Mouse (Mus musculus) MEL (cell line): ENCODE data around the gene Pde6c. TPM values are rescaled to one million over a fixed set of nuclear protein-coding genes. Genes with fewer than 3 reads are reported as not detected.

Experiments used
- DNase-seq: peaks from one replicate; pipeline ENCODE4 v3.0.0; 2011; ENCODE audit warnings: low read depth, low spot score
- H3K27ac ChIP-seq: 2 replicates; pipeline ENCODE4 v1.5.1; 2012; ENCODE audit warnings: low read depth, mild to moderate bottlenecking, control low read depth, low read length, moderate library complexity; ENCODE audit not compliant: control insufficient read depth
- H3K27me3 ChIP-seq, 2 experiments: fragments of 150-350 bp in 1 of 2; sonication (generic) in 1 of 2; 2 replicates each; pipeline ENCODE4 v1.6.1; 2012; ENCODE audit warnings: low read length in 2 of 2, mild to moderate bottlenecking in 2 of 2, improper control_type of control experiment in 1 of 2, moderate library complexity in 1 of 2; ENCODE audit not compliant: insufficient read depth in 2 of 2, control insufficient read depth in 1 of 2
- H3K36me3 ChIP-seq, 2 experiments: 2 replicates each; pipeline ENCODE4 v1.6.1; 2012 to 2014; ENCODE audit warnings: low read length in 2 of 2, improper control_type of control experiment in 1 of 2, inconsistent platforms in 1 of 2, mild to moderate bottlenecking in 1 of 2; ENCODE audit not compliant: insufficient read depth in 2 of 2, control insufficient read depth in 1 of 2
- H3K4me1 ChIP-seq, 2 experiments: fragments of 150-350 bp in 1 of 2; sonication (generic) in 1 of 2; 2 replicates each; pipeline ENCODE4 v1.6.1; 2012; ENCODE audit warnings: low read length in 2 of 2, improper control_type of control experiment in 1 of 2, mild to moderate bottlenecking in 1 of 2; ENCODE audit not compliant: insufficient read depth in 2 of 2, control insufficient read depth in 1 of 2
- H3K4me3 ChIP-seq, 2 experiments: fragments of 150-350 bp in 1 of 2; sonication (generic) in 1 of 2; 2 replicates each; pipeline ENCODE4 v1.5.1; 2012; ENCODE audit warnings: low read depth in 2 of 2, low read length in 2 of 2, mild to moderate bottlenecking in 2 of 2, moderate library complexity in 2 of 2, control low read depth in 1 of 2, improper control_type of control experiment in 1 of 2; ENCODE audit not compliant: control insufficient read depth in 1 of 2, insufficient read depth in 1 of 2
- H3K79me2 ChIP-seq: 2 replicates; pipeline ENCODE4 v1.6.1; 2012; ENCODE audit warnings: mild to moderate bottlenecking, low read length, moderate library complexity; ENCODE audit not compliant: control insufficient read depth, poor library complexity, insufficient read depth
- H3K9ac ChIP-seq: 2 replicates; pipeline ENCODE4 v1.6.1; 2012; ENCODE audit warnings: low read depth, mild to moderate bottlenecking, control low read depth, low read length, moderate library complexity; ENCODE audit not compliant: control insufficient read depth, poor library complexity, severe bottlenecking
- H3K9me3 ChIP-seq: fragments of 150-350 bp; sonication (generic); replicated peaks from 2 replicates; pipeline ENCODE4 v1.6.1; 2012; ENCODE audit warnings: mild to moderate bottlenecking, low read length, improper control_type of control experiment, moderate library complexity; ENCODE audit not compliant: insufficient read depth
- CHD2 ChIP-seq: IDR thresholded peaks from 2 replicates; pipeline ENCODE4 v1.6.1; 2011; ENCODE audit warnings: low read length, improper control_type of control experiment
- CTCF ChIP-seq, 3 experiments: IDR thresholded peaks in 2 of 3; conservative IDR thresholded peaks in 1 of 3; 2 replicates each; pipeline ENCODE4 v1.5.1; 2011 to 2012; ENCODE audit warnings: low read length in 3 of 3, low read depth in 2 of 3, mild to moderate bottlenecking in 2 of 3, improper control_type of control experiment in 1 of 3, inconsistent platforms in 1 of 3, mixed read lengths in 1 of 3, moderate library complexity in 1 of 3; ENCODE audit not compliant: control insufficient read depth in 1 of 3, insufficient read depth in 1 of 3, poor library complexity in 1 of 3, severe bottlenecking in 1 of 3
- ELF1 ChIP-seq: IDR thresholded peaks from 2 replicates; pipeline ENCODE4 v1.6.1; 2014; ENCODE audit warnings: low read depth, mild to moderate bottlenecking, inconsistent platforms, low read length, improper control_type of control experiment, moderate library complexity
- ETS1 ChIP-seq: IDR thresholded peaks from 2 replicates; pipeline ENCODE4 v1.6.1; 2012; ENCODE audit warnings: low read depth, mild to moderate bottlenecking, inconsistent platforms, low read length, improper control_type of control experiment, moderate library complexity
- GABPA ChIP-seq: IDR thresholded peaks from 2 replicates; pipeline ENCODE4 v1.6.1; 2012; ENCODE audit warnings: low read depth, mild to moderate bottlenecking, inconsistent platforms, low read length, improper control_type of control experiment, moderate library complexity
- GATA1 ChIP-seq: IDR thresholded peaks from 2 replicates; pipeline ENCODE4 v1.6.1; 2011; ENCODE audit warnings: low read depth, low read length, improper control_type of control experiment
- KAT2A ChIP-seq: conservative IDR thresholded peaks from 2 replicates; pipeline ENCODE4 v1.6.1; 2012; ENCODE audit warnings: low read depth, low read length, improper control_type of control experiment, inconsistent platforms
- MAFK ChIP-seq: IDR thresholded peaks from 2 replicates; pipeline ENCODE4 v1.6.1; 2011; ENCODE audit warnings: low read depth, mild to moderate bottlenecking, low read length, improper control_type of control experiment, borderline replicate concordance
- MAX ChIP-seq: IDR thresholded peaks from 2 replicates; pipeline ENCODE4 v1.6.1; 2011; ENCODE audit warnings: low read length, improper control_type of control experiment
- NELFE ChIP-seq: IDR thresholded peaks from 2 replicates; pipeline ENCODE4 v1.6.1; 2011; ENCODE audit warnings: low read depth, low read length, improper control_type of control experiment
- RAD21 ChIP-seq: IDR thresholded peaks from 2 replicates; pipeline ENCODE4 v1.6.1; 2011; ENCODE audit warnings: mild to moderate bottlenecking, low read depth, low read length, improper control_type of control experiment
- SMC3 ChIP-seq: IDR thresholded peaks from 2 replicates; pipeline ENCODE4 v1.6.1; 2011; ENCODE audit warnings: low read depth, low read length, improper control_type of control experiment
- USF1 ChIP-seq: IDR thresholded peaks from 2 replicates; pipeline ENCODE4 v1.6.1; 2014; ENCODE audit warnings: low read depth, mild to moderate bottlenecking, inconsistent platforms, low read length, improper control_type of control experiment, moderate library complexity
- ZC3H11A ChIP-seq: IDR thresholded peaks from 2 replicates; pipeline ENCODE4 v1.6.1; 2012; ENCODE audit warnings: low read depth, mild to moderate bottlenecking, inconsistent platforms, low read length, improper control_type of control experiment
- ZKSCAN1 ChIP-seq: IDR thresholded peaks from 2 replicates; pipeline ENCODE4 v1.6.1; 2012; ENCODE audit warnings: low read depth, mild to moderate bottlenecking, inconsistent platforms, low read length, improper control_type of control experiment, moderate library complexity
- ZNF384 ChIP-seq: IDR thresholded peaks from 2 replicates; pipeline ENCODE4 v1.6.1; 2012; ENCODE audit warnings: low read depth, mild to moderate bottlenecking, inconsistent platforms, low read length, improper control_type of control experiment
- polyA plus RNA-seq, 2 experiments: library from polyadenylated mRNA; stranded (reverse) in 1 of 2; unstranded in 1 of 2; fragments of >175 nt in 1 of 2; fragments of >200 nt in 1 of 2; gene quantifications; 2 replicates each; pipeline versions ENCODE4 v1.2.1 to v1.2.4; 2012; ENCODE audit warnings: low replicate concordance in 2 of 2, low read depth in 1 of 2; ENCODE audit not compliant: insufficient read length in 2 of 2, insufficient read depth in 1 of 2, missing spikeins in 1 of 2
- total RNA-seq: library from RNA; depleted of rRNA; stranded (reverse); fragments of 300-350 nt; gene quantifications from 2 replicates; pipeline ENCODE4 v1.2.3, GENCODE M21; 2012

Pde6c gene
- total and polyA plus RNA-seq, 3 experiments = not detected

DNA sequence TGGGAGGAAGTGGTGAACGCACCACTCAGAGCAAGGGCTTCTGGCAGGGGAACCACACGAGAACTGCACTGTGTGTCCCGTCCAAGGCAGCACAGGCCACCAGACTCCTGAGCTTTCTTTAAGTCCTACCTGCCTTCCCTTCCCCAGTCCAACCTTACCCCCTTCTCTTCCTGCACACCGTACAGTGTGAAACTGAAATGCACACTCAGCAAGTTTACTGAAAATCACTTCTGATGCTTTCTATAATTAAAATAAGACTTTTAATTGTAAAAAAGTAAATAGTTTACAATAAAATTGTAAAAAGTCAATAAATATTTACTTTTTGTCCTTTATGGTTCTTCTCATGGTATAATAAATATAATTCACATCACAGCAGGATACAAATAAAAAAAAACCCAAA lies 62.7 kb downstream of the Pde6c start:
- no peak overlapping the region for H3K4me3 ChIP-seq
- no peak overlapping the region for H3K9ac ChIP-seq
- H3K4me1 ChIP-seq = no peaks in the 10 kb centered on the region
- H3K9me3 ChIP-seq = no peaks in the 10 kb centered on the region
- H3K36me3 ChIP-seq = peaks cover 0 to 3% of the 10 kb centered on the region in 2 experiments; a peak in 3 of 4 replicates
- H3K27me3 ChIP-seq = no peaks in the 10 kb centered on the region
- TF ChIP-seq NELFE = no peak
- DNase-seq = no peak
- no peaks in the 10 kb centered on the region for H3K79me2 ChIP-seq
- no peak overlapping the region for H3K27ac ChIP-seq

DNA sequence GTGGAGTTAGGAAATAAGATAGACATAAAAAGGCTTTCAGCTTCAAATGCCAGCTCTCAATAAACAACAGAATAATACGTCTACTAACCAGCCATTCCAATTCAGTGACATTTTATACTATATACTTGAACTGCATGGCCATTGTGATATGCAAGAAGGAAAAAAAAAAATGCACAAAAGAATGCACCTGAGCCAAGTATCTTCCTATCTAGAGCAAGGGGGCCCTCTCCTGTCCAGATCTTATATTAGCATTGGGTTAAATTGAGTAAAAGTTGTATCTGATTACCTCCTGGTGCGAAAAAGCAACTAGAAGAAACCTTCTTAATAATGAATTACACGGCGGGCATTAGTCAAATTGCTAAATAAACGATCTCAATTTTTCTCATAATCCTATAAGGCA lies 66.2 kb downstream of the Pde6c start:
- Histone ChIP-seq H3K27me3 (no peaks in the 10 kb centered on the region), H3K27ac (no peak overlapping the region), H3K4me3 (no peak overlapping the region), H3K79me2 (no peaks in the 10 kb centered on the region), H3K36me3 (peaks cover 0 to 5% of the 10 kb centered on the region in 2 experiments; a peak in 2 of 4 replicates), H3K4me1 (no peaks in the 10 kb centered on the region), H3K9me3 (no peaks in the 10 kb centered on the region), H3K9ac (no peak overlapping the region)
- peak; percentile 14 for DNase-seq
- no peak for TF ChIP-seq ZC3H11A
- TF ChIP-seq KAT2A = no peak
- no peak for TF ChIP-seq MAFK
- TF ChIP-seq GABPA = no peak
- TF ChIP-seq ZNF384 = peak; percentile 65
- TF ChIP-seq SMC3 = peak; percentile 26
- TF ChIP-seq CTCF (IDR thresholded peaks at IDR 0.05 in 2 of 3, conservative IDR thresholded peaks at IDR 0.05 in 1 of 3; ENCODE audit: control insufficient read depth in 1 of 3, insufficient read depth in 1 of 3, low read depth in 2 of 3, low read length in 3 of 3, poor library complexity in 1 of 3, severe bottlenecking in 1 of 3) = peak in 1 of 3 experiments; percentile 37; a peak in 2 of 6 replicates
- TF ChIP-seq ETS1 = no peak
- TF ChIP-seq ZKSCAN1 = no peak
- no peak for TF ChIP-seq MAX
- no peak for TF ChIP-seq ELF1
- peak; percentile 41 for TF ChIP-seq RAD21
- no peak for TF ChIP-seq CHD2

DNA sequence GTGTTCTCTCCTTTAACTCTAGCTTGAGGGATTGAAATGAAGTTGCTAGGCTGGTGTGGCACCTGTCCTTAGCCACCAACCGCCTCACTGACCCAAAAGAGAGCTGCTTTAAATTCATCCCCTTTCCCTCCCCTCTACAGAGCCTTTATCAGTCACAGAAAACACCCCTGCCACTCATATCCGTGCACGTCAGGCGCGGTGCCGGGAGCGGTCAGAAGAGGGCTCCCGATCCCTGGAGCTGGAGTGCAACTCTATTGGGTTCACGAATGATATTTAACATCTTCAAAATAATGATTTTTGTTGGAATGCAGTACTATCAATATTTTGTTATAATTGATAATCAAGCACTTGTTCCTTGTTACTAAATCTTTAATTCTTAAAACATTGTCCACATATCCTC lies 74.1 kb downstream of the Pde6c start:
- Histone ChIP-seq H3K79me2 (no peaks in the 10 kb centered on the region), H3K27ac (no peak overlapping the region), H3K4me1 (no peaks in the 10 kb centered on the region), H3K9me3 (no peaks in the 10 kb centered on the region), H3K36me3 (peaks cover 0 to 4% of the 10 kb centered on the region in 2 experiments; a peak in 2 of 4 replicates), H3K9ac (no peak overlapping the region), H3K4me3 (no peak overlapping the region), H3K27me3 (no peaks in the 10 kb centered on the region)
- no peak for DNase-seq
- TF ChIP-seq CTCF (IDR thresholded peaks at IDR 0.05 in 2 of 3, conservative IDR thresholded peaks at IDR 0.05 in 1 of 3; ENCODE audit: control insufficient read depth in 1 of 3, insufficient read depth in 1 of 3, low read depth in 2 of 3, low read length in 3 of 3, poor library complexity in 1 of 3, severe bottlenecking in 1 of 3) (peak in 1 of 3 experiments; percentile 28; a peak in 1 of 6 replicates), GATA1 (no peak), USF1 (no peak)
